Mouse (Mus musculus): ENCODE data around the gene Gstz1.
A peak's percentile ranks its signal among the peaks of the same experiment; 100 is the strongest.
"Not testable (repeated sequence)": the region's sequence is repeated elsewhere in the genome, so short reads cannot be mapped to it uniquely, and the experiment has no call there.

The Gstz1 gene

DNA sequence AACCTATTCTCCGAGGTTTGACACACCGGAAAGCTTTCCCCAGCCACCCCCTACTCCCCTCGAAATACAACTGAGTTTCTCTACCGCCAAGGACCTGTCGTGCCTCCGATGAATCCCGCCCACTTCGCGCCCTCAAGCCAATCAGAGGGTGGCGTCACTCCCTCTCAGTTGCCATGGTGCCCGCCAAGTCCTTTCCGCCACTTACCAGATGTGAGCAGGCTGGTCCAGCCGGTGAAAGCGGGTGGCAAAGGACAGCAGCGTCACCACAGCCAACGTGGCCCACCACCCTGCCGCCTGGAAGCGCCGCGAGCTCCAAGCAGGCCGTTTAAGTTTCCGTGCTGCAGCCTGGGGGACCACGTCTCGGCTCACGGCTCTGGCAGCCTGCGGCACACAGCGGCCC lies at the start of gene Gstz1:
TSS of gene Gstz1 (plus strand) at position 200 of the 400 bp plus-strand sequence.
- DNase-seq, result peak; percentile 85

- DNase-seq, result no peak
Observed at GRCm38 (mm10) chr12:87100331-87100730, 46.6 kb upstream of the Gstz1 start.

DNA sequence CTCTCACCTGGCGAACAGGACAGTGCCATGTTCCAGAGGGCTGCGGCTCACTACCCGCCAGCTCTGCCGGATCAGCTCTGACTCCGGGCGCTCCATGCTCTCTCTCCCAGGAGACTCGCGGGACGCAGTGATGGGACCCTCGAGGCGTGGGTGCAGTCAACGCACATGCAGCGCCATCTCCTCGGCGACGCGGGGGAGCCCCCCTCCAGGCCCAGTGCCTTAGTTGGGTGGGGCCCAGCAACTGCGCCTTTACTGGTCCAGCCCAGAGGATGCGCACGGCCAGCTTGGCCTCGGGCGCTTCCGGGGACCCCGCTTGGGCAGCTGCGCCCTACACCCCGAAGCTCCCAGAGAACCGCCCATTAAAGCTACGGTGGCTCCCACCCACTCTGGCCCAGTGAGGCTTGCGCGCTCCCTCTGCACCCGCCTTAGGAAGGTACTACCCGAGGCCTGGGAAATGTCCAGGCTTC lies 44.8 kb upstream of the Gstz1 start, which contains the start of gene Ngb:
TSS of gene Ngb (minus strand) at position 375 of the 467 bp plus-strand sequence.
- DNase-seq, result no peak

DNA sequence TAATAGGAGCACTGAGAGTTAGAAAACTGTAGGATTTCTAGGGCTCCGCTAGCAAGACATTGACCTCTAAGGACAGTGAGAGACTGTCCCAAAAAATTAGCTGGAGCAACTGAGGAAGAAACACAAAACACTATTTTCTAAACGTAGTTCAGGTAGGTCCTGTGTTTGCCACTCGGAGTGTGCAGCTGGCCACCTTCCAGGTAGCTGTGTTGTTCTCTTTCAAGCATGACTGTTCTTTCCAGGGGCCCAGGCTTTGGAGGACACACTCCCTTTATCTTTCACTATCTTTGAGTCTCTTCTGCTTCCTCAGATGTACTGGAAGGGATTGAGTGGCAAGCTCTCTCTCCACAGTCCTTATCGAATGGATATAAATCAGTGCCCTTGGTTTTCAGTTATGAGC lies 43.5 kb upstream of the Gstz1 start:
- DNase-seq, result no peak

DNA sequence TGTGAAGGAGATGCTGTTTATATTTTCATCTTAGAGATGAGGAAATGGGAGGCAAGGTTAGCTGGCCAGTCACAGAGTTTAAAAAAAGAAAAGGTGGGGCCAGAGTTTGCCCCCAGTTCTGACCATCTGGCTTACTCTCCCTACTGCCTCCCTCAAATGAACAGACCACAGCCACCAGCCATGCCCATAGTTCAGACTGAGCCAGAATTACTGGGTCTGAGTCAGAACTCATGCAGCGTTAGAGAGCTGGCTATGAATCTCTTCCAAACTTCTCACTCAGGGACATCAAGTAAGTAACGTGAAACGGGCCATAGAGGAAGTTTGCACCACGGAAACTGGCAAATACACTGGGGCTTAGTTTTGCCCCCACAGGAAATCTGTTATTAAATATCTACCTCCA lies 42.2 kb upstream of the Gstz1 start:
- DNase-seq, result no peak

DNA sequence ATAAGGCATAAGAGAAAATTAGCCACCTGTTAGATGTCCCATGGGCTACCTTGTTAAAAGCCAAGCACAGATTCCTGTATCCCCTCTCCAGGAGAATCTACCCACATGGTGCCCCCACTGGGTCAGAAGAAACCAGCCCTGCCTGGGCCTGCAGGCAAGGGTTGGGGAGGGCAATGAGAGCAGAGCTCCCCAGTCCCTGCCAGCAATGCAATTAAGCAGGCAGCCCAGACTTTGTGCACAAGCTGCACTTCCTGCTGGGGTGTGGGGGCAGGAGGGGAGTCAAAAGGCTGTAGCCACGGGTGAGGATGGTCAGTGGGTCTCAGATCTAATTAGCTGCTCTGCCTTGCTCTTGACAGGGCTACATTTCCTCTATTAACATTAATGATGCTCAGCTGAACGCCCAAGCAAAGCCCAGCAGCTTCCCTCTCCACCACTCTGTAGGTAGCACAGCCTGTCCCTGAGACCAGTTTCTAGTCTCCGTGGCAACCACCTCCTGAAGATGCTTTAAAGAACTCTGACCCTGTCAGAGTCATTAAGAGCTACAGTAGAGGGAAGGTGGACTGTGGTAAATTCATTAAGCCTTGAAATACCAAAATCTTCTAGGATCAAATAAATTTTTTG lies 39.5 kb upstream of the Gstz1 start:
- DNase-seq, result no peak

- no peak for DNase-seq
Observed at GRCm38 (mm10) chr12:87121918-87122589, 24.9 kb upstream of the Gstz1 start.

DNA sequence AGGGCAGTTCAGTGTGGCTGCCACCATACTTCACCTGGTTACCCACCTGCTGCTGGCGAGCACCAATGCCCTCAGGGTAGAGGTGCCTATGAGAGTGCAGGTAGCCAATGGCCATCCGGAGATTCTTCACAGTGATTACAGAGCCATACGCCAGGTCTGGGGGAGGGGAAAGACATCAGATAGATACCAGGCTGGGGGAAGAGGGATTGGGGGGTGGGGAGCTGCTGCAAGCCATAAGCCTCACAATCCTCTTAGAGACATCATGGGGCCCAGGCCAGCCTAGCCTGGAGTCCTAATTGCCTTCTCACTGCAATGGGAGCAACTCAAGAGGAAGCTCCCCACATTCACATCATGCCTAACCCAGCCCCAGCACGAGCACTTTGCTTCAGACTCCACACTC lies 19.7 kb upstream of the Gstz1 start:
- no peak for DNase-seq

DNA sequence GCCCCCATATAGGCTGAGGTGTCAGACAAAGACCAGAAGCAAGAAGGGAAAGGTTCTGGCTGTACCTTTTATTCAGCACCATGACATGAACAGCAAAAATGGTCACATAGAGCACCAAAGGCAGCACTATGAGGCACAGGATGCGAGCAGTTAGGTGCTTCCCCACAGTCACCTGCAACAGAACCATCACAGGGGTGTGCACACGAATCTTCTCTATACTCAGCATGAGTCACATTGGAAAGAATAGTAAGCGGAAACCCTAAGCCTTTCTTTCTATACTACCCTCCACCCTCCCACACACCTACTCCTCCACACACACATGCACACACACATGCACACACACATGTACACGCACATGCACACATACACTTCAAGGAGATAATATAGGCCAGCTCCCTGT lies 16.7 kb upstream of the Gstz1 start:
- DNase-seq, result no peak

DNA sequence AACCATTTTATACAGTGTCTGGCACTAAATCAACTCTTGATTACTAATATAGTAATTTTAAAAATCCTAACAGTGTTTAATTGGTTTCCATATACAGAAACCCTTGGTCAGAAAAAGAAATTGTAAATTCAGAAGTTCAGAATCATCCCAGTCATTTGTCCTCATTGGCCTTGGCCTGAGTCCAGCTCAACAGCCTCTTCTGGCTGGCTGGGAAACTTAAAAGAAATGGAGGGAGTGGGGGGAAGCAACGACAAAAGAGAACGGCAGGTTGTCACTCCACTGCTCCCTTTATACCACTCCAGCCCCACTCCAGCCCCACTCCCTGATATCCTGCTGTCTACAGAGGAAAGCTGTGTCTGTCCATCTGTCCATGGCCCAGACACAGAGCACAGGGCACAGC lies 15.8 kb upstream of the Gstz1 start:
- DNase-seq, result no peak

GRCm38 (mm10) chr12:87131619-87132018 lies 15.3 kb upstream of the Gstz1 start:
- no peak for DNase-seq

- DNase-seq, result no peak
Observed at GRCm38 (mm10) chr12:87132210-87132609, 14.8 kb upstream of the Gstz1 start.

- DNase-seq, result no peak
Observed at GRCm38 (mm10) chr12:87132784-87133183, 14.2 kb upstream of the Gstz1 start.

DNA sequence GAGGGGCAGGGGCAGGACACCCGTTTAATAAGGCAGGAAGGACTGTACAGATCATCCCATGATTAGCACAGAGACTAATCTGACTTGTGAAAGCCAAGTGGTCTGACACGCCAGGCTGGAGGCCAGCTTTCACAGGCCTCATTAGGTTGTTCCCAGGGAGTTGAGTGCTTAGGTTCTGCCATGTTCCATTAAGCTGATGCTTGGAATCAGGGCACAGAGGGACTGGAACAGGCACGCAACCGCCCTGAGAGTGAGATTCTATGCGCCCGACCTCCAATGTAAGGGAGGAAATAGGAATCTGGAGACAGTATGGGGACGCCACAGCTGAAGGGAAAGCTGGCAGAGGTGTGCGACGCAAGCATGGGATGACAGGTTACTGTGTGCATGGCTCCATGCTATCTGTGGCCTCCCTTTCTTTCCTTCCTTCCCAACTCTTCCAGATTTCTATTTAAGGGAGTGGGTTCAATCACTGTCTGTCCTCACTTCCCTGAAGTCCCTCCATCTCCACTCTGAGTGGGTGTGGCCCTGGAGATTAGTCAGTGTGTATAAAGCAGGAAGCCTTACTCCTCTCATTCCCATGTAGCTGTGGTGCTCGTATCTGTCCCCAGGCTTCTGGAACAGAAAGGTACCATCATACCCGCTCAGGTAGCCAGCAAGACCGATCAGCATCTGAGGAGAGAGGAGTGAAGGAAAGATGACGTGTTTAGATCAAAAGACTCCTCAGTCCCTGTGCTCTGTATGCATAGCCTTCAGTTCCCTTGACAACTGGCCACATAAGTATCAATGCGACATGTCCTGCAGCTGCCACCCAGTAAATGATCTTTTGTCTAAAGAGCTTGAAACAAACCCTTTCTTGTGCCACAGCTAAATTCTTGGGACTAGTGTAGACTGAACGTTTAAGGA lies 9.3 kb upstream of the Gstz1 start:
- DNase-seq, result no peak

DNA sequence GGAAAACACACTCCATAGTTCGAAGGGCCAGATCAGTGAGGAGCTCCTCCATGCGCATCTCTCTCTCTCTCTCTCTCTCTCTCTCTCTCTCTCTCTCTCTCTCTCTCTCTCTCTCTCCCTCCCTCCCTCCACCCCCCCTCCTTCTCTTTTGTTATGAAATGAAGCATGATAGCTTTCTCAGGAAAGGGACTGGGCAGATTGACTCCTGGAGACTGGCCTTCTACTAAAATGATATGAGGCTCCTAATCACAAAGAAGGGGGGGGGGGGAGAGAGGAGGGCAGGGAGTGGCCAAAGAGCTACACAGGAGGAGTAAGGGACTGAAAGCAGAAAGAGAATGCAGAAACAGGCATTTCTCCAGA lies 8.6 kb upstream of the Gstz1 start:
- DNase-seq, result no peak

DNA sequence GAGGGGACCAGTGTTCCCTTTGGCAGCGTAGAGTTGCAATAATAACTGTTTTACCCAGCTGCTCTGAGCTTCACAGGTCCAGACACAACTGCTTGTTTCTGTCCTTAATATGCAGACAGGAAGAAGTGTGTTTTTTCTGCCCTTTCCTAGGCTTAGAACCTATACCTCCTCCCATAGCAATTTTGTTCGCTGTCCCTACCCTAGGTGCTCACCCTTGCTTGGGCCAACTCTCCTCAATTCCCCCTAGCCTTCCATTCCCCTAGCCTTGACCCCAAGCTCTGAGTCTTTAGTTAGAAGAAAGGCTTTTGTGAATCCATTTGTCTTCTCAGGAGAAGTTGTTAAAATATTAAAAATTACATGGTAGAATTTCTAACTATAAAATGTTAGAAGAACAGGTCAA lies 8.2 kb upstream of the Gstz1 start:
- no peak for DNase-seq

DNA sequence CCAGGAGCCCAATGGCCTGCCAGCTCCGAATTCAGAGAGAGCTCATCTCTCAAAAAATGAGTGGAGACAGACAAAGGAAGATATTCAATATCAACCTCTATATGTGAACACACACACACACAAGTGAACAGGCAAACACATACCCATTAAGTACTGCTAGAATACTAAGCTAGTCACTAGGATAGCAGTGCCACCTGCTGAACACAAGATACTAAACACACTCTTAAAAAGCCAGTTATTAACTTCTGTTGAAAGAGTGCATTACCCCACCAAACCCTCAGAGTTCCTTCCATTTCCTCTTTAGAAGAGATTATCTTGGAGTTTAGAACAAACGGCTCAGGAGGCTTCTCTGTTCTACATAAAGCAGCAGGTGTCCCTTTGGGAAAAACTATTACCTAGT lies 4.8 kb upstream of the Gstz1 start:
- no peak for DNase-seq

GRCm38 (mm10) chr12:87147395-87148089 lies 577 bp downstream of the Gstz1 start, which contains the start of gene Pomt2:
TSS of gene Pomt2 (minus strand) at chr12:87147968.
- peak; percentile 97 for DNase-seq

GRCm38 (mm10) chr12:87148136-87148535 lies 1.2 kb downstream of the Gstz1 start:
- no peak for DNase-seq

DNA sequence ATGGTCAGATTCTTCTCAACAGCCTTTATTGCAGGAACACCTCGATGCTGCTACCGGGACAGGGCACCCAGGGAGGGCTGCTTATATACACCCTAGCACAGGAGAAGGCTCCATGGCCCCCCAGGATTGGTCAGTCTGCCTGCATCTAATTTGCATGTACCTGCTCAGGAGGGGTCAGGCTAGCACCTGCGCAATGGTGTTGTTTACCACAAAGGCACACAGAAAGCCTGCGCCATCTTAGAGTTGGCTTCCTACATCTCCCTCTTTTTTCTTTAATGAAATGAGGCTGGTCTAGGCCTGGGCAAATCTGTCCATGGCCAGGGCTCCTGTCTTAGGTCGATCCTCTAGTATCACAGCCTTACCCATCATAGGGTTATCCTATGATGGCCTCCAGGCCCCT lies 2.5 kb downstream of the Gstz1 start:
- peak; percentile 25 for DNase-seq

DNA sequence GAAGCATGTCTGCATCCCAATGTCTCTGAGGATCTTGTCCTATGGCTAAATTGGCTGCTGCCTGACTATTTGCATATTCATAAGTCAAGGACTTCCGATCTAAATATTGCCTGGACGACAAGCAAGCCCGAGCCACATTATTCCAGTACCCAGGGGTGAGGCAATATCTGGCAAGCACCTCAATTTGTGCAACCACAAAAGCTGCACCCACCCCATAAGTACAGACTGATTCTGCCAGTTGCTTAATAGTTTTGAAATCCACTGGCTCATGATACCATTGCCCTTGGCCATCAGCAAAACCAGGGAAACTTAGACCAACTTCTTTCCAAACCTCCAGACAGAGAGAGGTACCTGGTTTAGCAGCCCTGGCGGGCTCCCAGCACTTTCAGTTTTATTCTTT lies 7.5 kb downstream of the Gstz1 start:
- not testable (repeated sequence) for DNase-seq

DNA sequence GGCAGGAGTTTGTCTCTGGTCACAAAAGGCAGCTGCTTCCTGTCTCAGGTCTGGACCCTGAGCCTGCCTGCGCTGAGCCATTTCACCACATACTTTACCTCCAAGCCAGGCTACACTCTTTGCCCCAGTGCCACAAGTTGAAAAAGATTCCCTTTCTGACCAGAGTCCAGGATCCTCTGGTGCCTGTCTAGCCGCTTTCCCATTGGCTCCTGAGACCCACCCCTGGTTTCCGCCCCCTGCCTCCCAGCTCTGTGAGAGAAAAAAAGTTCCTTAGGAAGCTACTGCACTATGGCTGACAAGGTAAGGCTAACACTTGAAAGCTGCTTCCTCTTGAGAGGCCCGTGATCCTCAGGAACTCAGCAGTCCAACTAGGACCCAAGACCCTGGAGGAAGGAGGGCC lies 10.4 kb downstream of the Gstz1 start:
- no peak for DNase-seq

DNA sequence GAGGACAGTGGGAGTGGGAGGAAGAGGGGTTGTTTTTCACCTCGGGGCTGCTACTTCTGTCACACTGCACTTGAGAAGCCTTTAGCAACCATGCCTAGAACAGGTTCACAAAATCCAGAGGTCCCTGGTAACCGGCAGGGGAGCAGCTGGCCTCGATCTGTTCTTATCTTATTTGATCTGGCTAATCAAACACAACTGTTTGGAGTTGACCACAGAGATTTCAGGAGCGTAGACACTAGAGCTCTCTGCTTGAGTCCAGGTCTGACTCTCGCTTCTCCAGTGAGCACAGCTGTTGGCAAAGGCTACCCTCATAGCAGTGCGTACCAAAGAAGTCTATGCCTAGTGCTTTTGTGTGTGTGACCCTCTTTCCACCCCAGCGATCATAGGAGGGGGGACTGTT lies 11.1 kb downstream of the Gstz1 start:
- no peak for DNase-seq
